Mouse (Mus musculus) adipocyte (in vitro differentiated cells): ENCODE results near the gene Ggt6.

Source experiments
- DNase-seq: peaks from one replicate; pipeline ENCODE4 v3.0.0-alpha.2; 2016; ENCODE audit warnings: low spot score

Gene Ggt6

DNA sequence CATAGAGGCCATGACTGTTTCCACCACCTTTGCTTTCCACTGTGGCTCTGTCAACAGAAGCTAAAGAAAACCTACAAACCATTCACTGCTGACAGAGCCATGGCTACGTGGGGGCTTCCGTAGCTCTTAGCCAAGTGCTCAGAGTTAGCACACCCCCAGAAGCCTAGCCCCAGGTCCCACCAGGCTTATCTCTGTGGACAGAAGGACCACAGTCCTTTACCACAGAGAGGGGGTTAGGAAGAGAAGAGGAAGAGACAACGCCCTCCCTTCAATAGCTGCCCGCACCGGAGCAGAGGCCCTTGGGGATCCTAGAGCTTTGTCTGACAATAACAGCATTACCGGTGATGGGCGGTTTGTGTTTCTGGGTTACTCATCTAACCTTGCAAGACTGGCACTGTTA, 40.1 kb downstream of the Ggt6 start:
- DNase-seq: no peak

DNA sequence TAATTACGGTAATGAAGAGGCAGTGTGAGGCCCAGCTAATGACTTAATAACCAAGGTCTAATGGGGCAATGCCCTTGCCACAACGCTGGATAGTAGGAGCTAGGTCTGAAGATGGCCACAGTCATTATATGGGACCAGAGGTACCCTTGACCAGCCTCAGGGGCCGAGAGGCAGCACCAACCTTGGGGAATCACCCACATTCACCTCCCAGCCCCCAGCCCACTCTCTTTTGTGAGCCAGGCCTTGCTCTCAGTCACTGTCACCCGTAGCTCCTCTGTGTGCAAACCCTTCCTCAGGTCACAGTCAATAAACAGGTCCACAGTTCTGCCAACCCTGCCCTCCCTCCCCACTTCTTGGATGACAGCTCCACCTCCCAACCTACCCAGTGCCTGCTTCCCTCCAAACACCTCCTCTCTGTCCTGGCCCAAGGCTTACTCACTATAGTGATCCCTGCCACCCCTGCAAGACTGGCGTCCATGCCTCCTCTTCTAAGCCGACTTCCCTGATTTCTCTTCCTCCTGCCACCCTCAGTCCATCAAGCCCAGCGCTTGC, 40.8 kb downstream of the Ggt6 start:
- no peak for DNase-seq

DNA sequence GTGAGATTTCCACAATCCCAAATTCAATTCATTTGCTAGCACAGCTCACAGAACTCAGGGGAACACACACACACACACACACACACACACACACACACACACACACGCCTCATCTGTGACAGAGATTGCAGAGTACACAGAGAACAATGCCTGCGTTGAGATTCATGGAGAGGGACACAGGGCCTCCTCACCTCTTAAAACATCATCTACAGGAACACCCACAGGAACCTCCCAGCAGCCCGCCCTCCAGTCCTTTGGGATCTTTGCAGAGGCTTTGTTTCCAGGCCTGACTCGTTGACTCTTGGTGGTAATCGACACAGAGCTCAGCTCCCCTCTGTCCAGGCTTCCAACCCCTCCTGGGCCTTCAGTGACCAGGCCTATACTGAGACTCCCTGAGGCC, 41.9 kb downstream of the Ggt6 start:
- no peak for DNase-seq

DNA sequence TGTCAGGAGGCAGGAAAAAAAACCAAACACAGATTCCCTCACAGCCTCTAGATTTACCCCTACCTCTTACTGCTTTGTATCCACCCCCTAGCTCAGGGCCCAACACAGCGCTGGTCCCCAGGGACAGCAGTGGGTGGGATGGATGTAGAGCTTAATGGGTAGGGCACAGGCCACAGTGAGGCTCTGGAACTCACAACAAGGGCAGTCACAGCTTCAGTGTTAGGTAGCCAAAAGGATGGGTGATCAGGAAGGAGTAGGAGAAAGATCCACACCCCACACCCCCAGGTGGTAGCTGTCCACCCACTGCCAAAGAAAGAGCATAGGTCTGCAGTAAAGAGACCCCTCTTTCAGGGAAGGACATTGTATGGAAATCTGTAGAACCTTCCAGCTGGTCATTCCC, 42.3 kb downstream of the Ggt6 start:
- DNase-seq: no peak

DNA sequence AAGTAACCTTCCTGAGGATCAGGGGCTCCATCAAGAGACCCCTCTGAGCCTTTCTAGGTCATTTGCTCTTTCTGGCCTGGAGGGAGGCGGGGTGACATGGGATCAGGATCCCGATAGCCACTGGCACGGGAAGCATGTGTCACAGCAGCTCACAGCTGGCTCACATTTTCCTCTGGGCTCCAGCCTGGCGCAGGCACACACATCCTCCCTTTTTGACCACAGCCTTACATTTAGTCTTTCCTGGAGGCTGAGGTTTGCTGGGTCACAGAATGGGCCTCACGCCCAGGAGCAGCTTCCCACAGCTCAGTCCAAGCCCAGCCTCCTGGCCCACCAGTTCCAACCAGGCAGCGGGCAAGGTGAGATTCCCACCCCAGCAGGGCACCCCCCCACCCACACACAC, 42.9 kb downstream of the Ggt6 start:
- peak; percentile 54 for DNase-seq

DNA sequence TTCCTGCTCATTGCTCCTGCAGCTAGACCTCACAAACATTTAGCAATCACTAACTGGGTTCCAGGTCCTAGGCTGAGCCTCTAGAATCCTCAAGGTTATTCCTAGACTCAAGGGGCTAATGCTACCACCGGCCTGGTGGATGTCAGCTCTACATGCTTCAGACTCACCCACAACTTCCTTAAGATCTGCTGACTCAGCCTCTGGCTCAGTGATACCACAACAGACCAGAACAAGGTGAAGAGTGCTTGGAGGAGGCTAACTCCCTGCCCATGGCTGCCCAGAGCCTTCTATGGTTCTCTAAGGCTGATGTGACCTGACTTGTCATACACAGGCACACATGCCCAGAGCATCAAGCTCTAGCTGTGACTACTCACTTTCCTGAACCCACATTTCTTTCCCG, 44.2 kb downstream of the Ggt6 start:
- no peak for DNase-seq

DNA sequence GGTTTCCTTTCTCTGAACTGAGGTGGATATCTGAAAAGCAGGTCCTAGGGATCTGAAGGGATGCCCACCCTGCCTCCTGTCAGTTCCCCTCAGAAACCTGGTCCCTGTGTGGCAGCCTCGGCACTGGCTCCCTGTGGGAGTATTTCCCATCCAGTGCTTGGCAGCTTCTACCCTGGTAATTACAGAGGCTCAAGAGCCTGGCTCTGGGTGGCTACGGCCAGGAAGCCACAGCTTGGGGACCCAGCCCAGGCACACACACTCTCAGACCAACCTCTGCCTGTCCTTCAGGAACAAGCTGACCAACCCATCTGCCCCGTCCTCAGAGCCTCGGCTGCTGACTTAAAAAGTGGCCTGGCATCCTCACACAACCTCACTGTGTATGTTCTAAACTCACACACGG, 46.0 kb downstream of the Ggt6 start:
- no peak for DNase-seq

DNA sequence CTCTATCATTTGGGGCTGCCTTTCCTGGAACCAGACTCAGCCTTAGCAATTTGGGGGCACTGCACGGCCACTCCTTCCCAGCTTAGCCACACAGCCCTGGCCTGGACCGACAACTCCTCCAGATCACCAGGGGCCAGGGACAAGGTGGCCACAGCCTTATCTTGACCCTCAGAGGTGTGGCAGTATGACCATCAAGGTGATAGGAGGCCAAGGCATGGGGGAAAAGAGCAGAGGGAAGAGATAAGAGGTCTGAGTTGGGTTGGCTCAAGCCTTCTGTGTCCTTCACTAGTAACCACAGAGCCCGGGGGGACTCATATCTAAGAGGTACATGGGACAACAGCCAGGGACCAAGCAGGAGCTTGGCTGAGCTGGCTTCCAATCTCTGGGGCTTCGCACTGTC, 46.6 kb downstream of the Ggt6 start:
- DNase-seq: no peak

DNA sequence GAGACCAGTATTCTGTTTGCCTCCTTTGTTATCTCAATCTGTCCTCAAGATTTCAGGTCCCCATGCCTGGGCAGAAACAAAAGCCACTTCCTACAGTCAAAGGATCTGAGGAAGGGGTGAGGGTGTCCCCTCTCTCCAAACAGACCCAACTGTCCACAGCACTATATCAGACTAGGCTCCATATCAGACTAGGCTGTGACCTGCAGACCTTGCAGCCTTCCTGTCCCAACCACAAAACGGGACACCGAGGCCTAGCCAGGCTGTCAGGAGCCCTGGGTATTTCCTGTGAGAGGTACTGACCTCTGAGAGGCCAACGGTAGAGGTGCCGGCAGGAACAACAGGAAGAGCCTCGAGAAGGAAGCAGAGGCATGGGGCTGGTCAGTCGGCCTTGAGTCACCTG, 49.2 kb downstream of the Ggt6 start:
- no peak for DNase-seq

DNA sequence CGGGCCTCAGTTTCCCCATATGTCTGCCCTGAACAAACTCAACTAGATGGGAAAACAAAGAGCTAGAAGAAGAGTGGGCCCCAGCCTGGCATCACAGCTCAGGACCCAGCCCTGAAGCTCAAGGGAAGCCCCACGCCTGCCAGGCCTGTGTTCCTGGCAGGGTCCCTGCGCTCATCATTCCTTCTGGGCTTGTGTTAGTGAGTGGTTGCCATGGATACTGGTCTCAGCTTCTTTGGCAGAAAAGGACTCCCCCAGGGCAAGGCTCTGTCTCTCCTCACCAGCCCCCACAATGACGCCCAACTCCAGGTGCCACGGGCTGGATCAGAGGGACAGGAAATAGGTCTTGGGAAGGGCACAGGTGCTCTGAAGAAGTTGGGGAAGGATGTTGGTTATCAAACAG, 49.8 kb downstream of the Ggt6 start:
- DNase-seq: no peak

DNA sequence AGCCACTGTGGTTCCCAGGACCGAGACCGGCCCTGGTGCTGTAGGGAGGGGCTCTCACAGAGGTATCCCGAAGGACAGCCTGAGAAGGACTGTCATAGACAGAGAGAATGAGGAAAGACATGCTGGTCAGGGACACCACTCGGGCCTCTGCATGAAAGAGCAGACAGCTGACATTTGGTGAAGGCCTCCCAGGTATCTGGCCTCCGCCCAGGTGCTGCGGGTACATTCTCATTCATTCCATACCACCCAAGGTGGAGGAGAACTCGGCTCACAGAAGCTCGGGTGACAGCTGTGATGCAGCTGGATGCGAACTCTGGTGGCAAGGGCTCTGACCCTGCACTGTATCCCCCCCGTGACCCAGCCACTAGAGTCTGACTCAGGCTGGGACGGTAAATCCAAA, 50.6 kb downstream of the Ggt6 start:
- DNase-seq: no peak

DNA sequence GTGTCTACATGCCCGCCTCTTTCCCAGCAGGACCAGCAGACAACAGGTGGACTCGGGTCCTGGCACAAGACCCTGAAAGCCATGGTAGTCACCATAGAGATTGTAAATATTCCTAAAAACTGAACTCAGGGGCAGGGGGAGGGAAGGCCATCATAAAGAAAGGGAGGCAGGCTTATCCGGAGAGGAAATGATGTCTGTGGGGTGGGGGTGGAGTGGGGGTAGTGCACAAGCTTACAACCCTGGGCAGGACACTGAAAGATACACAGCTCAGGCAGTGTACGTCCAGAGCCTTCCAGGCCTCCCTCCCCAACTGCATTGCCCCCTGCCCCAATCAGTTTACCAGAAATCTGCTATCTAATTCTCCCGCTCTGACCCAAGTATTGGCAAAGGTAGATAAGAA, 51.8 kb downstream of the Ggt6 start:
- no peak for DNase-seq

DNA sequence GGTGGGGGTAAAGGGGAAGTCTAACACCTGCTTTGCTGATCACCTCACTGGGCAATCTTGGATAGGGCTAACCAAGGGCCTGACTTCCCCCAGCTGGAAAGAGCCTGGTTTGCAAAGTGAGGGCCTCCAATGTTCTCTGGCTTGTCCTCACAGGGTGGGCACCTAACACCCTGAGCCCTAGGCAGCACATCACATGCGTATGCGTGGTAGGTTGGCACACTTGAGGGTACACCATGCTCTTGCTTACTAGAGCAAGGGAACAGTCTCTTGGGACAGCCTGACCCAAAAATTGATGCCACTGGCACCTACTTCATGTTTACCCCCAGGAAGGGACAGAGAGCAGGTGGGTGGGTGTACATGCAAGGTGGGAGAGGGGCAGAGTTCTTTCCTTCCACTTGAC, 52.4 kb downstream of the Ggt6 start:
- no peak for DNase-seq
